Mouse (Mus musculus) midbrain, embryonic 11.5 days (tissue): Measurements from ENCODE around the gene Vamp4. TPM values are rescaled to one million over a fixed set of nuclear protein-coding genes. Genes with fewer than 3 reads are reported as not detected.

ENCODE experiments used
- ATAC-seq: fragments of 200-750 bp; cut with Nextera tagmentation; 2 replicates; pipeline ENCODE4 v1.8.0; 2017; ENCODE audit warnings: moderate TSS enrichment, moderate library complexity; ENCODE audit not compliant: low FRiP score
- DNase-seq: peaks from one replicate; pipeline ENCODE4 v3.0.0; 2015; ENCODE audit warnings: low spot score; ENCODE audit errors: missing footprints
- H3K27ac ChIP-seq: fragments of 300-500 bp; sonication (generic); 2 replicates; pipeline ENCODE4 v1.5.1; 2014; ENCODE audit warnings: low read depth, low read length
- H3K27me3 ChIP-seq: fragments of 300-500 bp; sonication (generic); 2 replicates; pipeline ENCODE4 v1.6.1; 2014; ENCODE audit warnings: mild to moderate bottlenecking, low read length, moderate library complexity, mixed read lengths; ENCODE audit not compliant: control insufficient read depth, insufficient read depth
- H3K36me3 ChIP-seq: fragments of 300-500 bp; sonication (generic); 2 replicates; pipeline ENCODE4 v1.6.1; 2014; ENCODE audit warnings: mild to moderate bottlenecking, low read length, moderate library complexity, mixed read lengths; ENCODE audit not compliant: control insufficient read depth, insufficient read depth
- H3K4me1 ChIP-seq: fragments of 300-500 bp; sonication (generic); 2 replicates; pipeline ENCODE4 v1.6.1; 2014; ENCODE audit warnings: low read length; ENCODE audit not compliant: control insufficient read depth, insufficient read depth
- H3K4me2 ChIP-seq: fragments of 300-500 bp; sonication (generic); 2 replicates; pipeline ENCODE4 v1.6.1; 2014; ENCODE audit warnings: mild to moderate bottlenecking, moderate library complexity
- H3K4me3 ChIP-seq: fragments of 300-500 bp; sonication (generic); 2 replicates; pipeline ENCODE4 v1.5.1; 2014; ENCODE audit warnings: low read depth, low read length
- H3K9ac ChIP-seq: fragments of 300-500 bp; sonication (generic); 2 replicates; pipeline ENCODE4 v1.6.1; 2014; ENCODE audit warnings: low read length
- H3K9me3 ChIP-seq: fragments of 300-500 bp; sonication (generic); 2 replicates; pipeline ENCODE4 v1.6.1; 2016; ENCODE audit warnings: low read length; ENCODE audit not compliant: control insufficient read depth
- WGBS: fragments of 180-500 bp; shearing (Covaris S2); extraction: QIAGEN DNeasy Blood & Tissue Kit; methylation state at CpG from one replicate; pipeline ENCODE4 v1.1.7; 2014; 5-methylcytosine and 5-hydroxymethylcytosine counted together
- polyA plus RNA-seq: library from polyadenylated mRNA; unstranded; fragments of >200 nt; fragmentation: Nextera tagmentation; extraction: Ambion mirVana; gene quantifications from 2 replicates; pipeline ENCODE4 v1.2.1, GENCODE M21; 2014

Vamp4 gene
- polyA plus RNA-seq, 1 experiment from 2014 or later, result 64.4 TPM

DNA sequence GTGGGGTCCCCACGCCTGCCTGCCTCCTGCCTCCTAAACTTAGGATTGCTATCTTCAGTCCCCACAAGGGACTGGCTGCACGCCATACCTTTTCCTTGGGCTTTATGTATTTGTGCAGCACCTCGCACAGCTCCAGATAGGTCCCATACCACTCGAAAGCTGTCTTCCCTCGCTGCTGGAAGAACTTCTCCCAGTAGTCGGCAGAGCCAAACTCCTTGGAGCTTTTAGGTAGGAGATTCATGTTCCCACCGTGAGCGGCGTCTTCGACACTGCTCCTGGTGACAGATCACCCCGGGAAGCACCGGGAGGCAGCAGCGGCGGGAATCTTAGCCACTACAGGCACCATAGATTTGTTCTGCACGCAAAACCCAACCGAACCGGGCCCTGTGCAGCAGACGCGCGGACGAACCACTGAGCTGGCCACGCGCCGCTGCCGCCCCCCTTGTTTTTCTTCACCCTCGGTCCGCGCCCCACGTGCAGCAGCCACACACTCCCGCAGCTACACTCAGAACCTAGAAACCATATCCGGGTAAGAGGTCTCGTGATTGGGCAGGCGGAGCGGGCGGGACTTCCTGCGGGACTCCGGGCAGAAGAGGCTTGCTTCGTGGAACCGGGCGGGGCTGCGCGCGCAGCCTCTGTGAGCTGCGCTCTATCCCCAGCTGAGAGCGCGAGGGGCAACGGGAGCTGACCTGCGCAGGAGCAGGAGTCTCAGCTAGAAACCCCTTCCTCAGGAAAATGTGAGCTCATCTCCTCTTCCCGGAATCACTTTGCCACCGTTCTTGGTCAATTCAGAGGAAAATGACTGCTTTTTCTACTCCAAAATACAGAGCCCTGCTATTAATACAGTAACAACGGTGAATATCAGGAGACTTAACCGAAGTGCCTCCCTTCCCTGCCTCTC, 22.0 kb upstream of the Vamp4 start, which contains the start of gene Mettl13:
Gene Mettl13, minus strand, starts transcription at position 536 of the 901 bp plus-strand sequence.
- Histone ChIP-seq H3K4me1 (peaks cover 9% of the 10 kb centered on the region), H3K4me2 (peak within 1 kb of the TSS; percentile 76), H3K9ac (peak within 1 kb of the TSS; percentile 75), H3K27ac (peak within 1 kb of the TSS; percentile 56; the same call in 1 of the 2 replicates), H3K36me3 (peaks cover 16% of the 10 kb centered on the region), H3K27me3 (no peaks in the 10 kb centered on the region), H3K4me3 (peak within 1 kb of the TSS; percentile 64), H3K9me3 (no peaks in the 10 kb centered on the region)
- DNase-seq (peak; percentile 99), ATAC-seq (peak; percentile 99)
- under 1% methylated on average over 52 of the region's 52 CpGs for WGBS

DNA sequence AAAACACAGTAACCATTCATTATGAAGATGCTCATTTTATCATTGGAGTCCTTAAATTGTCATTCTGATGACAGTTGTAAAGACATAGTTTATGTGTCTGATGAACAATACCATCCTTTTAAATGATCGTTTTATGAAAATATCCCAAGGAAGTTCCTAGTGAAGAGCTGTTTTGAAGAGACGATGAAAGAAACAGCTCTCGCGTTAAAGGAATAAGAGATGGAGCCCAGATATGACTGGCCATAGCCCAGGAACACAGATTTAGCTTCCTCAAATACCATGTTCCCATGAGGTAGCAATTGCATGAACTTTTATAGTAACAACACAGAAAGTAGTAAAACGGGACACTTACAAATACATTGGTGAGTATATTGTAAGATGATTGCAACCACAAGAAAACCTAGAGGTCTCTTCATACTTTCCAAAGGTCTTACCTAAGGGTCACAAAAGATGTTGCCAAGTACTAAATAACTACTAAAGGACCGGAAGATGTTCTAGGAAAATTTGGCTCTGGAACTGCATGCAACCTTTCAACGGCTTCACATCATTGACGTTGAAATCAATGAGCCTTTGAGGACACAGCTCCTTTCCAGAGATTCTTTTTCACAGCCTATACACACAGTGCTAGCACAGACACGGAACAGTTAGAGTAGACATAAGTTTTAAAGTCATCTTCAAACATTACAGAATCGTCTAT, 21.2 kb upstream of the Vamp4 start:
- peak overlapping the region; percentile 56; the same call in 1 of the 2 replicates for H3K27ac ChIP-seq
- DNase-seq (peak; percentile 81), ATAC-seq (no peak)
- peak overlapping the region; percentile 64; the same call in 1 of the 2 replicates for H3K4me3 ChIP-seq
- WGBS, result 70% methylated on average over 10 of the region's 10 CpGs
- H3K36me3 ChIP-seq, result peaks cover 12% of the 10 kb centered on the region
- H3K9me3 ChIP-seq, result no peaks in the 10 kb centered on the region
- H3K9ac ChIP-seq, result peak overlapping the region; percentile 62
- no peaks in the 10 kb centered on the region for H3K27me3 ChIP-seq
- peaks cover 9% of the 10 kb centered on the region for H3K4me1 ChIP-seq
- peak overlapping the region; percentile 76 for H3K4me2 ChIP-seq

DNA sequence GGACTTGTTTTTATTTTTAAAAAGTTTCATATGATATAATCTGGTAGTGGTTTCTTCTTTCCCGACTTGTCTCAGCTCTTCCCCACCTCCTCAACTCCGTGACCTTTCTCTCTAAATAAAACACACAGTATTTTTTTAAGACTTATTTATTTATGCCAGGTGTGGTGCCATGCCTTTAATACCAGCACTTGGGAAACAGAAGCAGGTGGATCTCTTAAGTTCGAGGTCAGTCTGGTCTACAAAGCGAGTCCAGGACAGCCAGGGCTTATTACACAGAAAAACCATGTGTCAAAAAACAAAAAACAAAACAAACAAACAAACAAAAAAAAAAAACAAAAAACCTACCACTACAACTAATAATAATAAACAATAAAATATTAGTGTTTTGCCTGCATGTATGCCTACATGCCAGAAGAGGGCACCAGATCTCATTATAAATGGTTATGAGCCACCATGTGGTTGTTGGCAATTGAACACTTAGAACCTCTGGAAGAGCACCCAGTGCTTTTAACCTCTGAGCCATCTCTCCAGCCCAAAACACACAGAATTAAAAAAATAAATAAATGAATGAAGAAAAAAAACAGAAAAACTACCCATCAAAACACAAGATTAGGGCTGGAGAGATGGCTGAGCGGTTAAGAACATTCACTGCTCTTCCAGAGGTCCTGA, 20.6 kb upstream of the Vamp4 start:
- H3K27ac ChIP-seq, result no peak overlapping the region
- H3K9me3 ChIP-seq, result no peaks in the 10 kb centered on the region
- no peaks in the 10 kb centered on the region for H3K27me3 ChIP-seq
- H3K4me2 ChIP-seq, result no peak overlapping the region
- ATAC-seq, result no peak
- 0 out of 2 replicates have a peak, but pooled peaks cover 8% of the 10 kb centered on the region for H3K36me3 ChIP-seq
- DNase-seq, result peak; percentile 82
- peaks cover 9% of the 10 kb centered on the region for H3K4me1 ChIP-seq
- 71% methylated on average over 5 of the region's 5 CpGs for WGBS
- no peak overlapping the region for H3K4me3 ChIP-seq
- no peak overlapping the region for H3K9ac ChIP-seq

DNA sequence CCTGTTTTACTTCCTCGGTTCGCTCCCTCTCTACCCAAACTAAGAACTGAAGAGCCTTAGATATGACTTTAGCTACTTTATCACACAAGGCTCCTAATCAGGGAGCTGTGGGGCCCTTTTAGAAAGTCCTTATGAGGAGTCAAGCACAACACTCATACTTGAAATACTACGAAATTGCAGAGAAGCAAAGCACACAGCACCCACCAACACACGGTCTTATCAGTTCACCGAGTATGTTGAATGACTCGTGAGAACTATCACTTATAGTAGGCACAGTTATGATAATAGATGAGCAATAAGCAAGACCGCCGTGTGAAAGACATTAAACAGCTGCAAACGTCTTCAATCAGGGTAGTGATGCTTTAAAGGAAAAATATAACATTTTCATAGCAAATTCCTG, 17.4 kb upstream of the Vamp4 start:
- ATAC-seq (no peak), DNase-seq (no peak)
- no peak overlapping the region for H3K4me3 ChIP-seq
- no peaks in the 10 kb centered on the region for H3K4me1 ChIP-seq
- 86% methylated on average over 9 of the region's 9 CpGs for WGBS
- no peaks in the 10 kb centered on the region for H3K9me3 ChIP-seq
- H3K27ac ChIP-seq, result no peak overlapping the region
- H3K36me3 ChIP-seq, result no peaks in the 10 kb centered on the region
- no peak overlapping the region for H3K9ac ChIP-seq
- H3K4me2 ChIP-seq, result no peak overlapping the region
- no peaks in the 10 kb centered on the region for H3K27me3 ChIP-seq

DNA sequence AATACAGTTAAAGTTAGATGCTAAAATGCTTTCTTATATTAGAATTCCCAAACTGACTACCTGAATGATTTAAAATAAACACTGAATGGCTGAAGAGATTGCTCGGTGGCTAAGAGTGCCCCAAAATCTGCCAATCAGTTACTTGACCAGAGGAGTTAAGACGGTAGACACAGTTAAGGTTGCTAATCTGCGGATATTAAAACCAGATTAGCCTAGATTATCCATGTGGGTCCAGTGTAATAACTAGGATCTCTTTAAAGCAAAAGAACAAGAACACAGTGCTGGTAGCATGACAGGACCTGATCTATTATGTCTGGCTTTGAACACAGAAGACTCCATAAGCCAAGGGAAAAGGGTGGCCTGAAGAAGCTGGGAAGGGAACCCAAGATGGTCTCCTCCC, 16.1 kb upstream of the Vamp4 start:
- Histone ChIP-seq H3K9me3 (no peaks in the 10 kb centered on the region), H3K4me3 (no peak overlapping the region), H3K36me3 (no peaks in the 10 kb centered on the region), H3K4me1 (no peaks in the 10 kb centered on the region), H3K9ac (no peak overlapping the region), H3K4me2 (no peak overlapping the region), H3K27me3 (no peaks in the 10 kb centered on the region), H3K27ac (no peak overlapping the region)
- DNase-seq, result no peak
- WGBS, result 81% methylated on average over 3 of the region's 3 CpGs
- no peak for ATAC-seq

DNA sequence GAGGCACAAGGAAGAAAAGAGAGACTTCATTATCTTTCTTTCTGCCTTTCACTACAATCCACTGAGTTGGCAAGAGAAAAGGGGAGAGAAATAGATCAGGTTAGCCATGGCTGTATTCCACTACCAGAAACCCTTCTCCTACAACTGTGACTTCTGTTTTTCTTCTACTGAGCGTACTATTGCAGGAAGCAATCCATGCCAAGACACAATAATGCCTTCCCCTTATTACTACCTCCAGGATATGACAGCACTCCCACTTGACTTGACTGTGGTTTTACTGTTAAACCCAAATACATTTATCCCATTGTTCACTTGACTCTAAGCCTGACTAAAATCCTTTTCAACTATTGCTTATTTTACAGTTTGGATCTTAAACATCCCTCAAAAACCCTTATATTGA, 7.1 kb upstream of the Vamp4 start:
- Histone ChIP-seq H3K4me2 (no peak overlapping the region), H3K4me3 (no peak overlapping the region), H3K4me1 (no peaks in the 10 kb centered on the region), H3K27me3 (no peaks in the 10 kb centered on the region), H3K27ac (no peak overlapping the region), H3K36me3 (no peaks in the 10 kb centered on the region), H3K9ac (no peak overlapping the region), H3K9me3 (no peaks in the 10 kb centered on the region)
- no peak for ATAC-seq
- DNase-seq, result no peak
- 87% methylated on average over 1 of the region's 1 CpGs for WGBS

DNA sequence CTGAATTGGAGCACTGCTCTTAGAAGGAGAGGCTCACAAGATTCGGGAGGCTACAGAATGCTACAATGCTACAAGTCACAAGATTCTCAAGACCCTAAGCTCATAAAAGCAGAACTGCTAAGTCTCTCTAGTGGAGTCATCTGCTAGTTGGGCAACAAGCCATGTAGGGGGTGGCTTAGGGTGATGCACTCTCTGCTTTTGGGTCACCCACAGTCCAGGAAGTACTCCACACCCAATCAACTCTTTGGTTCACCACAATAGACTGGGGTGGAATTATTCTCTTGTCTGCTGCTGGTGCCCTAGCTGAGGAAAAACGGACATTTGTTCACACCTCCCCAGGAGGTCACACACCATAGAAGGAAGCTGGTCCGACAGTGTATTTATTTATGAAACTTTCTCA, 5.3 kb upstream of the Vamp4 start:
- 63% methylated on average over 3 of the region's 3 CpGs for WGBS
- Histone ChIP-seq H3K36me3 (no peaks in the 10 kb centered on the region), H3K27me3 (no peaks in the 10 kb centered on the region)

DNA sequence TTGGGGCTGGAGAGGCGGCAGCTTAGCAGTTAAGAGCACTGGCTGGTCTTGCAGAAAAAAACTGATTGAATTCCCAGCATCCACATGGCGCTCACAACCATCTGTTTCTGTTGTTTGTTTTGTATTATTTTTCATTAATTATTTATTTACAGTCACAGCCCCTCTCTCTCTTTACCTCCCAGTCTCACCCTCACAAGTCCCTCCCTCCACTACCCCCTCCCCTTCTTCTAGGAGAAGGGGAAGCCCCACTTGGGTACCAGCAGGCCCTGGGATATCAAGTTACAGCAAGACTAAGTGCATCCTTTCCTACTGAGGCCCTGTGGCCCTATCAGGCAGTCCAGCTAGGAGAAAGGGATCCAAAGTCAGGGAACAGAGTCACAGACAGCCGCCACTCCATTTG, 3.0 kb upstream of the Vamp4 start:
- Histone ChIP-seq H3K36me3 (no peaks in the 10 kb centered on the region), H3K4me3 (no peak overlapping the region), H3K4me2 (no peak overlapping the region), H3K27me3 (no peaks in the 10 kb centered on the region), H3K9me3 (no peaks in the 10 kb centered on the region), H3K4me1 (peaks cover 5% of the 10 kb centered on the region; the same call in 1 of the 2 replicates), H3K27ac (no peak overlapping the region), H3K9ac (no peak overlapping the region)
- no peak for ATAC-seq
- WGBS, result 43% methylated on average over 3 of the region's 3 CpGs
- DNase-seq, result no peak

More for the DNA sequence above, 5.3 kb upstream of the Vamp4 start:
- H3K4me2 ChIP-seq, result no peak overlapping the region
- no peak overlapping the region for H3K9ac ChIP-seq
- no peaks in the 10 kb centered on the region; the same call in 1 of the 2 replicates for H3K4me1 ChIP-seq
- no peak overlapping the region for H3K27ac ChIP-seq
- H3K4me3 ChIP-seq, result no peak overlapping the region
- DNase-seq (no peak), ATAC-seq (no peak)
- H3K9me3 ChIP-seq, result no peaks in the 10 kb centered on the region
